Mouse (Mus musculus) adipose tissue, adult 10 weeks (tissue): ENCODE data around the gene Dusp15. TPM values are rescaled to one million over a fixed set of nuclear protein-coding genes. Genes with fewer than 3 reads are reported as not detected.

Experiments
- polyA plus RNA-seq: library from polyadenylated mRNA; stranded (reverse); fragments of 350-450 nt; fragmentation: Illumina TruSeq; extraction: RNeasy Lipid Tissue Mini Kit (QIAGEN cat#74804); gene quantifications from one replicate; pipeline ENCODE4 v1.2.3, GENCODE M21; 2014; ENCODE audit warnings: low read depth, low replicate concordance

Dusp15 gene
- 21.3 TPM for polyA plus RNA-seq

GRCm38 (mm10) chr2:152951065-152951849 is at the start of gene Dusp15:
Dusp15 (minus strand) TSS chr2:152951698.

DNA sequence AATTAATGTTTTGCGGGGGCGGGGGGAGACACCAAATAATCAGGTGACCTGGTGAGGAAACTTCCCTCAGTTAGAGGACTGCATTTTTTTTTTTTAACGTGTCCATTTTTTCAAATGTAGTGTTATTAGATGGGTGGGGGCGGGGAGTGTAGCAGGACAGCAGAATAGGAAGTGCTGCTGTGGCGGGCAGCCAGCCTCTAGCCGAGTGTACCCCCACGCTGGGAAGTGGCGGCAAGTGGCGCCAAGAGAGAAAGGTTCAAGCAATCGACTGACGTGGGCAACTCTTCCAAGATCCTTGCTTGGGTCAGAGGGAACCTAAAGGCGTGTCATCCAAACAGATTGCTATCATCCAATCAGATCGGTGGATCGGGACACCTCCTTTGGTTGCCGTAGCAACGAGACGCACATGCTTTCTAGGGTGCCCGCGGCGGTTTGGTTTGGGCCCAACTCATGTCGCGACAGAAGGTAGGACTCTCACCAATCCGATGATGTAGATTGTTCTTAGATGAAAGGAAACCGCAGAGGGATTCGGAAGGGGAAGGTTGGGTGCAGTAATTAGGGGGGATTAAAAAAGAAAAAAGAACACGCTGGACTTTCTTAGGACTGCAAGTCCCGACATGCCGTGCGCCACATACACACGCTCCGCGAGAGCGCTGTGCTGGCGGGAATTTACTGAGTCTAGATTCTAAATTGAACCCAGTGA is 10.7 kb upstream of the Dusp15 start, which contains the start of gene Ttll9:
Gene Ttll9 (plus strand): TSS at position 395 of the 703 bp plus-strand sequence.

GRCm38 (mm10) chr2:152933048-152933447 is 18.4 kb downstream of the Dusp15 start, which contains the start of gene Foxs1:
Foxs1 (minus strand) TSS chr2:152933208.

DNA sequence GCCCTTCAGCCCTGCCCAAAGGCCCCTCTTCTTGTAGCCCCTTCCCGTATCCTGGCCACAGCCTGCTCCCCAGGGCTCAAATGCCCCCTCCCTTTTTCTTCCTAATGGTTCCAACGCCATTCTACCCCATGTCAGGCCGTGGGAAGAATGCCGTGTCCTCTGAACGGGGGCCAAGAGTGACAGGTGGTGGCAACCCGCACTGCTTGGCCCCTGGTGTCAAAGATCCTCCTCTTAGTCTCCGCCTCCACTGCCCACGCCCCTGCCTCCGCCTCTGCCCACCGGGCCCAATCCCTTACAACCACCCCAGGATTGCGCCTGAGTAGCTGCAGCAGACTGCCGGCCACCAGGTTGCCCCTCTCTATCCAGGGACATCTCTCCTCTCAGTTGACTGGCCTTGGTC is 40.5 kb downstream of the Dusp15 start, which contains the start of gene Mylk2:
Gene Mylk2 (plus strand): TSS at position 322 of the 400 bp plus-strand sequence.

Other genes with a start within 250 kb of the Dusp15 start
- gene Id1, start 215.4 kb downstream of the Dusp15 start, polyA plus RNA-seq: 38.8 TPM
- gene Cox4i2, start 197.5 kb downstream of the Dusp15 start, polyA plus RNA-seq: 5.2 TPM
- 42.0 TPM for gene Bcl2l1, start 120.0 kb downstream of the Dusp15 start, polyA plus RNA-seq
- gene Tpx2, start 103.7 kb downstream of the Dusp15 start, polyA plus RNA-seq: 1.9 TPM
- 1.1 TPM for gene Mylk2, start 40.3 kb downstream of the Dusp15 start, polyA plus RNA-seq
- gene Foxs1, start 18.5 kb downstream of the Dusp15 start, polyA plus RNA-seq: 5.9 TPM
- 12.9 TPM for gene Ttll9, start 10.8 kb upstream of the Dusp15 start, polyA plus RNA-seq
- 219 TPM for gene Pdrg1, start 63.7 kb upstream of the Dusp15 start, polyA plus RNA-seq
- gene Xkr7, start 80.2 kb upstream of the Dusp15 start, polyA plus RNA-seq: 4.2 TPM
- 11.4 TPM for gene Ccm2l, start 114.3 kb upstream of the Dusp15 start, polyA plus RNA-seq
- gene Hck, start 156.8 kb upstream of the Dusp15 start, polyA plus RNA-seq: 2.9 TPM
- 66.5 TPM for gene Tm9sf4, start 209.6 kb upstream of the Dusp15 start, polyA plus RNA-seq